Mouse (Mus musculus) liver, embryonic 14.5 days (tissue): ENCODE results near the gene Srms.

Experiments
- CTCF ChIP-seq: IDR thresholded peaks from 2 replicates; pipeline ENCODE4 v1.5.1; 2016; ENCODE audit warnings: antibody characterized with exemption, low read depth, control low read depth
- EP300 ChIP-seq: IDR thresholded peaks from 2 replicates; pipeline ENCODE4 v1.6.1; 2016; ENCODE audit warnings: antibody characterized with exemption, low read depth

DNA sequence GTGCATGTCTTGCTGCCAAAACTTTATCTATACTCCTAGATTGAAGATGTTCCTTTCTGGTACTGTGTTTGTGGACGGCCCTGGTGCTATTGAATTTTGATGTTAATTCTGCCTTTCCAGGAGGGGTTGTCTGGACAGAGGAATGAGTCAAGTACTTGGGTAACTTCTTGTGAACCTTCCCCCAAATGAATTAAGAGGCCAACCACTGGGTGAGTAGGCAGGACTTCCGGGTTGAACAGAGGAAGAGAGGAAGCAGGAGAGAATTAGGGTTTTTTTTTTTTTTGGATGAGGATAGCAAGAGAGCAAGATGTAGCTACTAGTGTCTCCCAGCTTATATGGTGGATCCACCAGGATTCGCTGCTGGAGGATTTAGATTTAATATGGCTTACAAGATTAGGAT, 35.0 kb downstream of the Srms start:
- TF ChIP-seq CTCF: no peak
- no peak for TF ChIP-seq EP300
